Mouse (Mus musculus) urinary bladder, postnatal 10 days (tissue): ENCODE data around the gene Tchhl1.

Source experiments
- DNase-seq: peaks from one replicate; pipeline ENCODE4 v3.0.0; 2022; ENCODE audit warnings: low spot score

The Tchhl1 gene

DNA sequence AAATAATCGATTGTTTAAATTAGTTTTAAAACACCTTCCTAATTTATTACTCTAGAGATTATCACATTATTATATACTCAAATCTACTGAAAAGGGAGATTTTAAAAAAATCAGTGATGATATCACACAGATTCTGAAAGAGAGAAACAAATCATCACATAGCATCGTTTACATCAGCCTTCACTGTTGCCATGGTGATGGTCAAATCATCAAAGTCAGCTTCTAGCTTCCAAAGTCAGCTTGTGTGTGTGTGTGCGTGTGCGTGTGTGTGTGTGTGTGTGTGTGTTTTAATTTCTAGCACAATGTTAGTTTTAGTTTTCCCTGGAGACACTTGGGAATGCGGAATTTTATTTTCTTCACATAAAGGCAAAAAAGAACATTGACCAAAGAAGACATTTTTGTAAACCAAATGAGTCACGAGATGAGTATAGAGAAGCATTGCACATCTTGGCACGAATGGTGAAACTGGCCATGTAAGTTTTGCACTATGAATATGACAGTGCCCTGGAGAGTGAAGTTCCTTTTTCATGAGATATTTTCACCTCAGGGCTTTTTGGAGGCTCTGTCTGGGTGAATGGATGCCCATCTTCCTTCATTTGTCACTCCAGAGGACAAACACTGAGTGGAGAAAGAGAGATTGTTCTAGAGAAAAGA lies 36.1 kb downstream of the Tchhl1 start:
- no peak for DNase-seq

GRCm38 (mm10) chr3:93505960-93506863 lies 37.7 kb downstream of the Tchhl1 start:
- DNase-seq: no peak

DNA sequence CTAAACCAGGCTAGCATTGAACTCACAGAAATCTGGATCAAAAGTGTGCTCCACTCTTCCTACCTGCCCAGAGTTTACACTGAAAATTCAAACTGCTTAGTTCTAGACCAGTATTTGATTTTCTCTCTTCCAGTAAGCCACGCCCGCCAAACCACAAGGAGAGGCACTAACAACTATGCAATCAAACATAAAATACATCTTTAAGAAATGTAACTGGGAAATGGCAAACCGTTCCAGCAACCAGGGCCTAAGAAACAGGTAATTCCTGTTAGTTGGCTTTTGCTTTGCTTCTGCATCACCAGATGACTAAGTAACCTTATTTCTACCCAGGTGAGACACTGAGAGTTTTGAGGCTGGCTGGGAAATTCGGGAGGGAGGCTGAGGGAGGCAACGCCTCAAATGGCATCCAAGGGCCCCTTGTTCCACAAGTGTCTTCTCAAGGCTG lies 38.3 kb downstream of the Tchhl1 start:
- no peak for DNase-seq

DNA sequence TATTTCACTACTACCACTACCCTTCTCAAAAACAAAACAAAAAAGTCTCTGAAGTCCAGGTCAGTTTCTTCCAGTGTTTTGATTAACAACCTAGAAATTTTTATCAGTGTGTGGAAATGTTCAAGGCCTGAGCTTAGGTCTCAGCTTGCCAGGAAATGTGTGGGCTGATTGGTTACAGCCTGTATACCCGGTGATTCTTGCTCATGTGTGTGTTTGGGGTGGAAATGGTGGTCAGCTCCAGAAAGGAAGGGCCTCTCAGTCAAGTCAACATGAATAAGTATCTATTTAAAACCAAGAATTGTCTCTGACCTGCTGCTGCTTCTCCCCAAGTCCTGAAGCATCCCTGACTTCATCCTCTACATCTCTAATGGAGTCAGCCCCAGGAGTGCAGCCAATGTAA lies 40.7 kb downstream of the Tchhl1 start:
- no peak for DNase-seq

- DNase-seq: no peak
Measured at GRCm38 (mm10) chr3:93511036-93511435, 42.5 kb downstream of the Tchhl1 start.

DNA sequence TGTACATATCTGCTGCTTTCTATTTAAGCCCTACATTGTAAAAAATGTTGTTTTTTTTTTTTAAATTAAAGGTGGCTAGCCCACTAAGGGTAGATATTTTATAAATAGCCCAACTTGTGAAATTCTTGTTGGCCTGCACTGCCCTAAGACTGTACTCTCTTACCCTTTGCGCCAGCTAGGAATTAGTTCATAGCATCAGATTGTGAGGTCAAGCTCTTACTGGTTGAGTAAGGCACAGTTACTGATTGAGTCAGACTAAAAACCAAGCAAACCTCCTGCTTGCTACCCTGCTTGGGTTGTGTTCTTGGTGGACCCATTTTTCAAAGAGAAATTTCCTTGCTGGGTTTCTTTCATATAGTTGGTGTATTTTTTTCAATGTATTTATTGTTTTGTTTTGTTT lies 43.2 kb downstream of the Tchhl1 start:
- DNase-seq: no peak

- DNase-seq: no peak
Measured at GRCm38 (mm10) chr3:93512386-93513101, 44.0 kb downstream of the Tchhl1 start.

DNA sequence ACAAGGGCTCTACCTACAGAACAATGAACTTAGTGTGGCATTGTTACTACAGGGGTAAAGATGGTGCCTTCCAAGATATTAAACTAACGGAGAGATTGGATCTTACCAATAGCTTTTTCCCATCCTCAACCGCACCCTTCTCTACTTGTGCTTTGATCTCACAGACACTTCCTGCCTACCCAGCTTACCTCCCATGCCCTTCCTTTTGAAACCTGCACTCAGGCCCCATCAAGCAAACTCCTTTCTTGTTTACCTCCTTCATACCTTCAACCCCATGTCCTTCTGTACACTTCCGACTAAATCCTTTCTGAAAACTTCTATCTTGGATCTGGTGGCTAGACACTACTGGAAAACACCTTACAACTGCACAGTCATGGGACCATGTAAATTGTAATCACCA lies 46.1 kb downstream of the Tchhl1 start:
- no peak for DNase-seq

- DNase-seq: no peak
Measured at GRCm38 (mm10) chr3:93517343-93517742, 48.8 kb downstream of the Tchhl1 start.

GRCm38 (mm10) chr3:93519856-93520329 lies 51.3 kb downstream of the Tchhl1 start:
- DNase-seq: no peak

DNA sequence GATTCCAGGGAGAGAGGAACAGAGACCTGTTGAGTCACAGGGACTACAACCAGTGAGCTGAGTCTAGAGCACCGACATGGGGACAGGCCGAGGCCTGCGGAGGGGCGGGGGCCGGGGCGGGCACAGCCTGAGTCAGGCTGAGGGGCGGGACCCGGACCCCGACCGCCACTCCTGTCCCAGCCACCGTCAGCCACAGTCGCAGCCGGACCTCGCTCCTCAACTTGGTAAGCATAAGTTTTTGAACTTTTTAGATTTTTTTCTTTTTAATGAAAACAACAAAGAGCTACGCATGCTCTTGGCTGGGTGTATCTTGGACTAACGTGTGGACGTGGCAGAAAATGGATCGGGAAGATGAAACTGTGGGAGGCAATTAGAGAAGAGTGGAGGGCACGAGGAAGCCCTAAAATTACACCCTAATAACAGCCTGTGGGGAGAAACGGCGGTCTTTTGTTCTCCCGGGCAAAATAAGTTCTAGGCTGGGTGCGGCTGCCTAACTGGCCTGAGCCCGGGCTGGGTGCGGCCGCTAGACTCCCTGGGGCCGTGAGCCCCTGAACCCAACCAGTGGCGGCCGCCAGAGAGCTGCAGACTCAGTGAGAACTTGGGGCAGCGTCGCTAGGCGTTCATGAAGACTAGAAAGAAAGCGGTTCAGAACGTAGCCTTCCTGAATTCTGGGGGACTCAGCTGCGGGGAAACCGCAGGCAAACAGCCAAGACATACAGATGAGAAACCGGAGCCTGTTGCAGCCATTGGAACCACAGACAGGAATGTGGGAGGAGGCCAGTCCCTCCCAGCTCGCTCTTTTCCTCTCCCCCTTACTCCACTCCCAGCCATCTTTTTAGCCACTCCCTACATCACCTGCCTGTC lies 52.0 kb downstream of the Tchhl1 start, which contains the start of gene S100a11:
Gene S100a11, plus strand, starts transcription at position 159 of the 864 bp plus-strand sequence.
- DNase-seq: peak; percentile 14
